Mouse (Mus musculus) hindbrain, embryonic 12.5 days (tissue): Measurements from ENCODE around the gene Lasp1. TPM values are rescaled to one million over a fixed set of nuclear protein-coding genes. Genes with fewer than 3 reads are reported as not detected.
"Not testable (repeated sequence)": the region's sequence is repeated elsewhere in the genome, so short reads cannot be mapped to it uniquely, and the experiment has no call there.

Experiments used
- ATAC-seq: fragments of 200-750 bp; cut with Nextera tagmentation; 2 replicates; pipeline ENCODE4 v1.8.0; 2017; ENCODE audit warnings: moderate TSS enrichment; ENCODE audit not compliant: low FRiP score
- H3K27ac ChIP-seq: fragments of 300-500 bp; sonication (generic); 2 replicates; pipeline ENCODE4 v1.5.1; 2016; ENCODE audit warnings: mild to moderate bottlenecking
- H3K27me3 ChIP-seq: fragments of 300-500 bp; sonication (generic); 2 replicates; pipeline ENCODE4 v1.6.1; 2016; ENCODE audit warnings: mild to moderate bottlenecking
- H3K36me3 ChIP-seq: fragments of 300-500 bp; sonication (generic); 2 replicates; pipeline ENCODE4 v1.6.1; 2016; ENCODE audit warnings: mild to moderate bottlenecking
- H3K4me1 ChIP-seq: fragments of 300-500 bp; sonication (generic); 2 replicates; pipeline ENCODE4 v1.6.1; 2016
- H3K4me2 ChIP-seq: fragments of 300-500 bp; sonication (generic); replicated peaks from 2 replicates; pipeline ENCODE4 v1.6.1; 2016; ENCODE audit warnings: mild to moderate bottlenecking
- H3K4me3 ChIP-seq: fragments of 300-500 bp; sonication (generic); 2 replicates; pipeline ENCODE4 v1.5.1; 2016; ENCODE audit warnings: mild to moderate bottlenecking
- H3K9ac ChIP-seq: fragments of 300-500 bp; sonication (generic); 2 replicates; pipeline ENCODE4 v1.6.1; 2016; ENCODE audit warnings: mild to moderate bottlenecking, moderate library complexity
- H3K9me3 ChIP-seq: fragments of 300-500 bp; sonication (generic); replicated peaks from 2 replicates; pipeline ENCODE4 v1.6.1; 2016; ENCODE audit warnings: mild to moderate bottlenecking
- WGBS: fragments of 180-500 bp; shearing (Covaris S2); methylation state at CpG from one replicate; pipeline ENCODE4 v1.1.7; 2016; 5-methylcytosine and 5-hydroxymethylcytosine counted together
- polyA plus RNA-seq: library from polyadenylated mRNA; unstranded; fragments of >200 nt; fragmentation: Nextera tagmentation; extraction: Ambion mirVana; gene quantifications from 2 replicates; pipeline ENCODE4 v1.2.1, GENCODE M21; 2016

The Lasp1 gene
- polyA plus RNA-seq, 1 experiment from 2014 or later = 111 TPM

DNA sequence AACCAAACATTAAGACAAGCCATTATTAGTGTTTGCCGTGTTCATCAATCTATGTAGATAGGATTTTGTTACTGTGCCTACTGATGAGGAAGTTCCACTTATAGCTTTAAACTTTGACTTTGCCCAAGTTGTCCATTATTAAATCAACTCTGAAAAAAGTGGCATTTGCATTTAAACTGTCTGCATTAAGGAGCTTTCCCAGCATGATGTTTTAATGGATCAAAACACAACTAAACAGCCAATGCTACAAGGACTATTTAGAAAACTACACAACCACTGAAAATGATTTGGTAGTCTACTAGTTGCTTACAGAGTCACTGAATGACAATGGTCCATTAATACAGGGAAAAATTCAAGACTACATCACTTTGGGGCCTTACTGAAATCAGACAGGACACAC is 19.9 kb upstream of the Lasp1 start:
- ATAC-seq = no peak
- H3K36me3 ChIP-seq = peaks cover 60% of the 10 kb centered on the region
- 95% methylated on average over 1 of the region's 1 CpGs for WGBS
- H3K4me2 ChIP-seq = no peak overlapping the region
- H3K4me1 ChIP-seq = peaks cover 26% of the 10 kb centered on the region
- H3K27me3 ChIP-seq = no peaks in the 10 kb centered on the region
- H3K9me3 ChIP-seq = no peaks in the 10 kb centered on the region
- no peak overlapping the region for H3K9ac ChIP-seq
- H3K4me3 ChIP-seq = no peak overlapping the region
- no peak overlapping the region for H3K27ac ChIP-seq

DNA sequence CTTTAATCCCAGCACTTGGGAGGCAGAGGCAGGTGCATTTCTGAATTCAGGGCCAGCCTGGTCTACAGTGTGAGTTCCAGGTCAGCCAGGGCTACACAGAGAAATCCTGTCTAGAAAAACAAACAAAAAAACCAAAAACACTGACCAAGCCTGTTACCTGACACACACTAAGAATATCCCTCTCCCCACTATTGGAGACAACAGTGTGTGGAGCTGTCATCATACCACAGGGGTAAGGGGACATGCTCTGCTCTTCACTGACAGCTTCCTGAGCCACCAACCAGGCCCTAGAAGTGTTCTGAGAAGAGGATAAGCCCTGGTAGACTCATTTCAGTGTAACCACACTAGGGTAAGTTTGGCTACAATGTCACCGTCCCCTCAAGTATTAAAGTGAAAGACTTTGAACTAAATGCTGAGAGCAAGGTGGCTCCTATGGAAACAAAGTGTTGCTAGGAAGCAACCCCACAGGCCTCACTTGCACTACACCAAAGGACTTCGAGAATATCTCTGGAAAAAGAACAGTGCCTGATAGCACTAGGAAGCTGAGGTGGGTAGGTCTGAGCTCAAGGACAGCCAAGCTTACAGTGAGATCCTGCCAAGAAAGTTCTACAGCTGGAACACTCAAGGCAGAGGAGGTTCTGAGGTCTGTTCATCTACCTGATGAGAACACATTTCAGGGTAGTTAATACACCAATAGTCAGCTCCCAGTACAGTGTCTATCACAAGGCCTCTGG is 18.7 kb upstream of the Lasp1 start:
- Histone ChIP-seq H3K9me3 (no peaks in the 10 kb centered on the region), H3K4me1 (peaks cover 26% of the 10 kb centered on the region), H3K9ac (peak overlapping the region; percentile 99; the same call in 1 of the 2 replicates), H3K27ac (no peak overlapping the region), H3K4me3 (no peak overlapping the region), H3K4me2 (peak overlapping the region; percentile 86), H3K36me3 (peaks cover 58% of the 10 kb centered on the region), H3K27me3 (no peaks in the 10 kb centered on the region)
- WGBS = 91% methylated on average over 2 of the region's 2 CpGs
- no peak for ATAC-seq

DNA sequence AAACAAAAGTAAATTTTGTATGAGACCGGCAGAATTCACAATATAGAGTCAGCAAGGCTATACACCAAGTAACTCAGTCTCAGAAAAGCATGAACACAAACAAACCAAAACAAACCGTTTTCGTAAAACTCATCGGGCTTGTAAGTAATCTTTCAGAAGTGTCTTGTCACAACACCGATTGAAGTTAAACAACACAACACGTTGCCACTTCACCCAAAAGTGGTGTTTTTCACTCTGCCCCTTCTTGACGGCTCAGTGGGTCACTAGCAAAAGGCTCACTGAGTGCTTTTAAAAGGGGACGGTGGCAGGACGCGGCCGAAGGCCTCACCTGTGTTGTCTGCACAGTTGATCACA is 17.3 kb upstream of the Lasp1 start:
- peak overlapping the region; percentile 94 for H3K27ac ChIP-seq
- peak overlapping the region; percentile 86 for H3K4me2 ChIP-seq
- peak overlapping the region; percentile 99 for H3K9ac ChIP-seq
- H3K4me1 ChIP-seq = peaks cover 24% of the 10 kb centered on the region
- H3K36me3 ChIP-seq = peaks cover 45% of the 10 kb centered on the region
- 3% methylated on average over 11 of the region's 11 CpGs for WGBS
- H3K4me3 ChIP-seq = peak overlapping the region; percentile 98
- ATAC-seq = no peak; the same call in 1 of the 2 replicates
- H3K27me3 ChIP-seq = no peaks in the 10 kb centered on the region
- H3K9me3 ChIP-seq = no peaks in the 10 kb centered on the region

DNA sequence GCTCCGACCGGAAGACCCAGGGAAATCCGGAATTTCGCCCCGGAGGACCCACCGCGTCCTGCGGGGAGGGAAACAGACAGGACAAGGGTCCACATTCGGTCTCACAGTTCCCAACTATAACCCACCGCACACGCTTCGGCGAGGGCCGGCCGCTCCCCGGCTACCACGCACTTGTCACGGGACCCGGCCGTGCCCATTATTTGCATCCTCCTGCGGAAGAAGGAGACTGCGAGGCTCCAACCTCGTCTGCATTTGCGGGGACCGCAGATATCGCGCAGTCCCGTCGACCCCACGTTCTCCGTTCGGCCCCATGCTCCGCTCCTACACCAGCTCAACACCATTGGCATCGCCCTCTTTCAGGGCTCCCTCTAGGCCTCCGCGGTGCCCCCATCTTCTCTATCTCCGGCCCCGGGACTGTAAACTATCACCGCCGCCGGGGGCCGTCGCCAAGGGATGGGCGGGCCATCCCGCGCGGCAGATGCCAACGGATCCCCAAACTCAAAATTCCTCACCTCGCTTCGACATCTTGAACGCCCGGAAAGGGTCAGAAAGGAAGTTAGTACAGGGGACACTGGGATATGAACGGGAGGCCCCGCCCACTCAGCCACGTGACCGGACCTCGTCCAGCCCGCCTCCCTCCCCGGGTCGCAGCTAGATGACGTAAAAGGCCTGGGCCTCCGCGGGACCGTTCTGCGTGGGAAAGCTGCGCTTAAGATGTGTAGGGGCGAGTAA is 16.8 kb upstream of the Lasp1 start, which contains the start of gene Rpl23:
Gene Rpl23 (minus strand): TSS at position 606 of the 732 bp plus-strand sequence.
- under 1% methylated on average over 67 of the region's 67 CpGs for WGBS
- H3K27me3 ChIP-seq = no peaks in the 10 kb centered on the region
- ATAC-seq = peak; percentile 94
- peak within 1 kb of the TSS; percentile 94 for H3K27ac ChIP-seq
- H3K4me3 ChIP-seq = peak within 1 kb of the TSS; percentile 98
- H3K9me3 ChIP-seq = no peaks in the 10 kb centered on the region
- H3K4me1 ChIP-seq = peaks cover 24% of the 10 kb centered on the region
- peaks cover 39% of the 10 kb centered on the region for H3K36me3 ChIP-seq
- peak within 1 kb of the TSS; percentile 86 for H3K4me2 ChIP-seq
- peak within 1 kb of the TSS; percentile 99 for H3K9ac ChIP-seq

DNA sequence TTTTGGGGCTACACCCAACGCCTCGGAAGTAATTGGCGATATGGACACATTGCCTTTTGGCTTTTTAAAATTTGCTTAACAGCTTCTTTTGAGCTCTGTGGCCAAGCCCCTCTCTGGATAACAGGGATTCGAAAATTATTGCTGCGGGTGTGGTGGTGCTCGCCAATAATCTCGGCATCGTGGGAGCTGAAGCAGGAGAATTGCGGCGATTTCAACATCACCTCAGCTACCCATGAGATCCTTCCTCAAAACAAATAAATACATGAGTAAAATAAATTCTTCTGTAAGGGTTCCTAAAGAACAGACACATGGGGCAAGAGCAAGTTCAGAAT is 16.3 kb upstream of the Lasp1 start:
- H3K9ac ChIP-seq = peak overlapping the region; percentile 99
- H3K4me3 ChIP-seq = peak overlapping the region; percentile 98
- peak overlapping the region; percentile 94 for H3K27ac ChIP-seq
- H3K4me1 ChIP-seq = peaks cover 24% of the 10 kb centered on the region
- 0% methylated on average over 10 of the region's 10 CpGs for WGBS
- no peaks in the 10 kb centered on the region for H3K9me3 ChIP-seq
- no peak; the same call in 1 of the 2 replicates for ATAC-seq
- no peaks in the 10 kb centered on the region for H3K27me3 ChIP-seq
- H3K36me3 ChIP-seq = peaks cover 34% of the 10 kb centered on the region
- H3K4me2 ChIP-seq = peak overlapping the region; percentile 86

DNA sequence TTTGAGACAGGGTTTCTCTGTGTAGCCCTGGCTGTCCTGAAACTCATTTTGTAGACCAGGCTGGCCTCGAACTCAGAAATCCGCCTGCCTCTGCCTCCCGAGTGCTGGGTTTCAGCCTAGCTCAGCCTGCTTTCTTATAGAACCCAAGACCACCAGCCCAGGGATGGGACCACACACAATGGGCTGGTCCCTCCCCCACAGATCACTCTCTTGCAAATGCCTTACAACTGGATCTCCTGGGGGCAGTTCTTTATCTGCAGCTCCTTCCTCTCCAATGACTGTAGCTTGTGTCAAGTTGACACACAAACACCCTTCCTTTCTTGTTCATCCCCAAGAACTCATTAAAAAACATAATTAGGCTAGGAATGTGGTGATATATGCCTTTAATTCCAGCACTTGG is 10.8 kb upstream of the Lasp1 start:
- ATAC-seq = no peak
- Histone ChIP-seq H3K27me3 (no peaks in the 10 kb centered on the region), H3K9ac (no peak overlapping the region), H3K36me3 (no peaks in the 10 kb centered on the region), H3K4me3 (no peak overlapping the region), H3K4me1 (peaks cover 3% of the 10 kb centered on the region; the same call in 1 of the 2 replicates), H3K9me3 (no peaks in the 10 kb centered on the region), H3K4me2 (no peak overlapping the region), H3K27ac (no peak overlapping the region)
- WGBS = 91% methylated on average over 3 of the region's 3 CpGs

DNA sequence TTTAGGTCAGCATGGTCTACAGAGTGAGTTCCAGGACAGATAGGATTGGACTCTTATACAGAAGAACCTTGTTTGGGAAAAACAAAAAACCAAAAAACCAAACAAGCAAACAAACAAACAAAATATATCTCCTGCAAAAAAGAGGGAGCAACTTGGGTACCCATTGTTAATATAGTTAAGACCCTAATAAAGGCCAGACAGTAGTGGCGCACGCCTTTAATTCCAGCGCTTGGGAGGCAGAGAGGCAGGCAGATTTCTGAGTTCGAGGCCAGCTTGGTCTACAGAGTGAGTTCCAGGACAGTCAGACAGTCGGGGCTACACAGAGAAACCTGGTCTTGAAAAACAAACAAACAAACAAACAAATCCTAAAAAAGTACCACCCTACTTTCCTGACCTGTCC is 9.1 kb upstream of the Lasp1 start:
- Histone ChIP-seq H3K36me3 (no peaks in the 10 kb centered on the region), H3K4me2 (no peak overlapping the region), H3K27me3 (no peaks in the 10 kb centered on the region), H3K4me3 (no peak overlapping the region), H3K4me1 (no peaks in the 10 kb centered on the region), H3K9ac (no peak overlapping the region), H3K9me3 (no peaks in the 10 kb centered on the region), H3K27ac (no peak overlapping the region)
- WGBS = 88% methylated on average over 5 of the region's 5 CpGs
- ATAC-seq = no peak

DNA sequence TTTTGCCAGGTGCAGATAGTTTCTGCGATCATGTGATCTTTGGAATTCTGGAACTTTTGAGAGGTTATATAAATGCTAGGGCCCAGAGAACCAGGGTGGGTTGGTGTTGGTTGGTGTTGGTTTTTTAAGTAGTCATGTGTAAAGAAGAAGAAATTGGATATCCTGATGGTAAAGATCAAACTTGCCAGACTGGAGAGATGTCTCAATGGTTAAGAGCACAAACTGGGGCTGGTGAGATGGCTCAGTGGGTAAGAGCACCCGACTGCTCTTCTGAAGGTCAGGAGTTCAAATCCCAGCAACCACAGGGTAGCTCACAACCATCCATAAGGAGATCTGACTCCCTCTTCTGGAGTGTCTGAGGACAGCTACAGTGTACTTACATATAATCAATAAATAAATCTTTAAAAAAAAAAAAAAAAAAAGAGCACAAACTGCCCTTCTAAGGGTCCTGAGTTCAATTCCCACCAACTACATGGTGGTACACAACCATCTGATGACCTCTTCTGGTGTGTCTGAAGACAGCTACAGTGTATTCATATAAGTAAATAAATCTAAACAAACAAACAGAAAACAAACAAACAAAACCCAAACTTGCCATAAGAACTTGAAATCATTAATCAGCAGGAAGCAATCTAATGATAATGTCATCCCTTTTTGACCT is 7.9 kb upstream of the Lasp1 start:
- not testable (repeated sequence) for H3K4me1 ChIP-seq
- WGBS = 78% methylated on average over 2 of the region's 2 CpGs

DNA sequence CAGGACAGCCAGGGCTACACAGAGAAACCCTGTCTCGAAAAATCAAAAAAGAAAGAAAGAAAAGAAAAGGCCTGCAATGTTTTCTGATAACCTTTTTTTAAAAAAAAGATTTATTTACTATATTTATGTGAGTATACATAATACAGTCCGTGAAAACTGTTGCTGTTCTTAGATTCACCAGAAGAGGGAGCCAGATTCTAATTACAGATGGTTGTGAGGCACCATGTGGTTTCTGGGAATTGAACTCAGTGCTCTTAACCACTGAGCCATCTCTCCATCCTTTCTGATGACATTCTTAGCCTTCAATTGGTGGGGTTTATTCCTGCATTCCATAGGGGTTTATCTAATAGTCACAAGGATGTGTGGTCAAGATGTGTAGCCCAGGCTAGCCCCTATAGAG is 5.6 kb upstream of the Lasp1 start:
- H3K4me3 ChIP-seq = no peak overlapping the region
- H3K27me3 ChIP-seq = no peaks in the 10 kb centered on the region
- H3K27ac ChIP-seq = no peak overlapping the region
- no peaks in the 10 kb centered on the region for H3K36me3 ChIP-seq
- H3K4me2 ChIP-seq = no peak overlapping the region
- WGBS = 4% methylated on average over 2 of the region's 2 CpGs
- H3K4me1 ChIP-seq = 0 out of 2 replicates have a peak, but pooled peaks cover under 1% of the 10 kb centered on the region
- H3K9me3 ChIP-seq = no peaks in the 10 kb centered on the region
- ATAC-seq = no peak
- H3K9ac ChIP-seq = no peak overlapping the region

More for the DNA sequence above, 7.9 kb upstream of the Lasp1 start:
- not testable (repeated sequence) for H3K4me3 ChIP-seq, H3K4me2 ChIP-seq, H3K27ac ChIP-seq, H3K9me3 ChIP-seq, ATAC-seq, H3K36me3 ChIP-seq, H3K9ac ChIP-seq, H3K27me3 ChIP-seq

DNA sequence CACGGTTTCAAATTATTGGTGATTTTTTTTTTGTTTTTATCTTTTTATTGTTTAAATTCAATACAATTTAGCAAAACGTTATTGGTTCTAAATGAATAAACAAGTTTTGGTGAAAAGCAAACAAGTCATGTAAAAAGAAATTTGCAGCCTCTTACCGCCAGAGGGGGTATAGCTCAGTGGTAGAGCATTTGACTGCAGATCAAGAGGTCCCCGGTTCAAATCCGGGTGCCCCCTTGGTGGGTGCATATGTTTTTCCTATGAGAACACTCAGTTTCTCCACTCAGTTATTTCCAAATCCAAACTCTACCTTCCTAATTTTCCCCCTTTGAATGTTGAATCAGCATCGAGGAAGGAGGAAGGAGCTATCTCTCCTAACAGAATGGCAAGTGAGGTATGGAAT is 1.9 kb upstream of the Lasp1 start:
- Histone ChIP-seq H3K4me3 (no peak overlapping the region), H3K27me3 (no peaks in the 10 kb centered on the region), H3K36me3 (no peaks in the 10 kb centered on the region), H3K27ac (no peak overlapping the region), H3K4me1 (peaks cover 16% of the 10 kb centered on the region), H3K4me2 (no peak overlapping the region), H3K9ac (no peak overlapping the region), H3K9me3 (no peaks in the 10 kb centered on the region)
- WGBS = 4% methylated on average over 6 of the region's 6 CpGs
- no peak for ATAC-seq

DNA sequence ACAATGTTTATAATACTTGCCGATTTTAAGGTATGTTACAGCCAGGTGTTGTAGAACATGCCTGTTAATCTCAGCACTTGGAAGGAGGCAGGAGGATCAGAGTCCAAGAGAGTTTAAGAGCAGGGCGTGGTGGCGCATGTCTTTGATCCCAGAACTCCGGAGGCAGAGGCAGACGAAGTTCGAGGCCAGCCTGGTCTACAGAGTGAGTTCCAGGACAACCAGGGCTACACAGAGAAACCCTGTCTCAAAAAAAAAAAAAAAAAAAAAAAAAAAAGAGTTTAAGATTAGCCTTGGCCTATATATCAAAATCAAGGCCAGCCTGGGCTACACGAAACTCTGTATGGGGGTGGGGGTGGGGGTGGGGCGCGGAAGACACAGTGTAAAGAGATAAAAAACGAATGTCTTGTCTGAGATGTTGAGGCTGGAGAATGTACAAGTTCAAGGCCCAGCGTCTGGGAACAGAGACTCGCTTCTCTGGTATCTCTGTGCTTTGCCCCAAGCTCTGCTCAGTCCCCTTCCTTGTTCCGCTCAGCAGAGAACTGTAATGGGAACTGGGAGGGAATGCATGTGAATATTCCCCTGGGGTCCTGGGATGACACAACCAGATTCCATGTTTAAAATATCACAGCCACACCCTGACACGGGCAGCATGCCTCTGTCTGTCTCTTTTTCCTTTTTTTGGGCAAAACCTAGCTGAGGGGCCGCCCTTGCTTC is 1.3 kb upstream of the Lasp1 start:
- WGBS = 50% methylated on average over 15 of the region's 15 CpGs
- Histone ChIP-seq H3K27ac (no peak overlapping the region), H3K27me3 (no peaks in the 10 kb centered on the region), H3K4me2 (no peak overlapping the region), H3K4me1 (peaks cover 22% of the 10 kb centered on the region), H3K9ac (no peak overlapping the region), H3K9me3 (no peaks in the 10 kb centered on the region), H3K36me3 (no peaks in the 10 kb centered on the region), H3K4me3 (no peak overlapping the region)
- ATAC-seq = no peak

DNA sequence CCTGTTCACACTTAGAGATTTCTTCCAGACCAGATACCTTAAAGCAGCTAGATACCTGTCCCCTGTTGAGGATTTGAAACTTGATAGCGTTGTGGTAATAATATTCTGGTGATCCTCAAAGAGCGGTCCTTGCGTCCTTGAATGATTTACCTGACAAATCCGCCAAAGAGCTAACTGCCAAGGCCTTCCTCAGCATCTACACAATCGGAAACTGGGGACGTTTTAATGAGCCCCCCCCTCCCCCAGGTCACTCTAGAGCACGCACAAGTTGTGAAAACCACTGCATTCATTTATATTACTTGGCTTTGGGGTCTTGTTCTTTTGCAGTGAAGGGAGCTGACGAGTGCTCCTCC is 741 bp upstream of the Lasp1 start:
- H3K36me3 ChIP-seq = no peaks in the 10 kb centered on the region
- peak overlapping the region; percentile 93; the same call in 1 of the 2 replicates for H3K4me3 ChIP-seq
- no peak overlapping the region for H3K9ac ChIP-seq
- WGBS = 34% methylated on average over 8 of the region's 8 CpGs
- no peaks in the 10 kb centered on the region for H3K27me3 ChIP-seq
- H3K9me3 ChIP-seq = no peaks in the 10 kb centered on the region
- no peak for ATAC-seq
- no peak overlapping the region for H3K27ac ChIP-seq
- H3K4me1 ChIP-seq = peaks cover 22% of the 10 kb centered on the region
- H3K4me2 ChIP-seq = peak overlapping the region; percentile 77
